Mouse (Mus musculus) natural killer cell, adult 2 months (primary cell): Measurements from ENCODE around the gene Foxp1.
A peak's percentile ranks its signal among the peaks of the same experiment; 100 is the strongest.

Experiments
- DNase-seq, 2 experiments: peaks; one replicate each; pipeline ENCODE4 v3.0.0; 2022; ENCODE audit warnings: low spot score in 2 of 2

The Foxp1 gene

GRCm38 (mm10) chr6:99485217-99485883 lies 37.2 kb downstream of the Foxp1 start:
- peak; percentile 37 to 44 for DNase-seq

- no peak for DNase-seq
Observed at GRCm38 (mm10) chr6:99484884-99485216, 37.7 kb downstream of the Foxp1 start.

DNA sequence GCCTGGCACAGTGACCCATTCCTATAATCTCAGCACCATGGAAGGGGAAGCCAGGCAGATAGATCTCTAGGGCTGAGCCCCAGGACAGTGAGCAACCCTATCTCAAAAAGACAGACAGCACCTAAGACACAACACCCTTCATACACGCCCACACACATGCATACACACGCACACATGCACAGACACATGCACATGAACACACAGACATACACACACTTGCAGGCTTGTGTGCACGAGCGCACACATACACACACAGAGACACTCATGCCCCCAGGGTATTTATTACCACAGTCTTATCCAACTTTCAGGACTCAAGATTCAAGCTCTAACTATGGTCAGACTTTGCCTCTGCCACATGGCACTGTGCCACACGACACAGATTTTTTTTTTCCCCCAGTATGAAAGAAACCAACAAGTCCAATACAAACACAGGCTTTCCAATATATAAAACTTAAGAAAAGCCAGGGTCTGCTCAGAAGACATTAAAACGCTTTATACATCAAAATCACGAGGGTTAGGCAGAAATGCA lies 38.3 kb downstream of the Foxp1 start:
- DNase-seq: no peak

- DNase-seq: no peak
Observed at GRCm38 (mm10) chr6:99483556-99483955, 39.0 kb downstream of the Foxp1 start.

GRCm38 (mm10) chr6:99481568-99481967 lies 41.0 kb downstream of the Foxp1 start:
- no peak for DNase-seq

GRCm38 (mm10) chr6:99478873-99479650 lies 43.5 kb downstream of the Foxp1 start:
- DNase-seq: no peak

- no peak for DNase-seq
Observed at GRCm38 (mm10) chr6:99475040-99475439, 47.5 kb downstream of the Foxp1 start.

DNA sequence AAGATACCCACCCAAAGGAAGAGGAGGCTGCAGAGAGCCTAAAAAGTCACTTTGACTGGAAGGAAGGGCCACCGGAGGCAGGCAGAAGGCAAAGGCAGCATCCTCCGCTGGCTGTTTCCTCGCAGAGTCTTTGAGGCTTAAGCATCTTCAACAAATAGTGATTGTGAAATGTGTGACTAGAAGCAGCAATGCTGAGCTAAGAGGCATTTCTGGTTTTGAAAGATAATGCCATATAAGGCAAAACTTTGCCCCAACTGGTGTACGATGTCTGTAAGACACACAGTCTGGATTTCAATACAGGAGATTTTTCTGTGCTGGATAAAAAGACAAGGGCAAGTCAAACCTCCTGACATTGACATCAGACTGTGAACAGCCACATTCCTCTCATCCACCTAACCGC lies 51.6 kb downstream of the Foxp1 start:
- DNase-seq: no peak

DNA sequence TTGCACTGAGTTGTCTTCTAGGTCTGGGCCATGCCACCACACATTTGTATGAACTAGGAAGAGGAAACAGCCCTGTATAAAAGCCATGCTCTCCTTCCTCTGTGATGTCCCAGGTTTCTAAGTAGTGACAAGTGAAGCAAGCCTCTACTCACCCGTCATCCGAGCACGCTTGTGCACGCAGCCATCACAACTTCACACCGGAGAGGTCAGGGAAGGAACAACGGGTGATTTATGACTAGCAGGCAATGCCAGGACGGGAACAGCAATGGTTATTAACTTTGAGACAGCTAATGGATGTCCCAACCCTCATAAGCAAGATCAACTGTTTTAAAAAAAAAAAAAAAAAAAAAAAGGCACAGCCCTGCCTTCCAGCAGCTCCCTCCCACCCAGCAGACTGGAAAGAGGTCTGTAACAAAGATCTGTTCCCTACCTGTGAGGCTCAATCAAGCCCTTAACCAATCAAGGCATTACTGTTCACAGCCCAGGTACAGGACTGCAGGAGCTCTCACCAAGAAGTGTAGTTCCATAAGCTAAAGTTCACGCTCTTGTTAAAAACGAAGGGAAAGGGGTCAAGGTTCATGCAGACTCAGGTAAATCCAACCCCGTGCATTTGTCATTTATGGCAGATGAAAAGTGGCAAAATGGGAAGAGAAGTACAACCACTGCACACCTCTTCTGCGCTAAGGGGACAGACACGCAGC lies 53.2 kb downstream of the Foxp1 start:
- no peak for DNase-seq

GRCm38 (mm10) chr6:99467831-99468230 lies 54.7 kb downstream of the Foxp1 start:
- no peak for DNase-seq

DNA sequence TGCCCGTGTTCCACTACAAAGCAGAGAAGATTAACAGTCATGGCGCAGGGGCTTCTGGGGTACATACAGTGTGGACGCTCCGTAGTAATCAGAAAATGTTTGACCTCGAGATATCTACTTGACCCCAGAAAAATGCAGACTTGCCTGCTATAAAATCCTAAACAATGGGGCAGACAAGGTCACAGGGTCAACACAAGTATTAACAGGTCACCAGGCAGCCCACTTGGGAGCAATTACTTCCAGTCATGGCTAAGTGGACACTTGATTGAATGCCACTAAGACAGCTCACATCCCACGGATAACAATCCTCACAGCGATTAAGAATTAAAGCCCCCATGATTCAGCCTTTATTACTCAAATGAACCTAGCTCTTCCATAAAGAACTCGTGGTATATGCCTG lies 55.4 kb downstream of the Foxp1 start:
- no peak for DNase-seq

DNA sequence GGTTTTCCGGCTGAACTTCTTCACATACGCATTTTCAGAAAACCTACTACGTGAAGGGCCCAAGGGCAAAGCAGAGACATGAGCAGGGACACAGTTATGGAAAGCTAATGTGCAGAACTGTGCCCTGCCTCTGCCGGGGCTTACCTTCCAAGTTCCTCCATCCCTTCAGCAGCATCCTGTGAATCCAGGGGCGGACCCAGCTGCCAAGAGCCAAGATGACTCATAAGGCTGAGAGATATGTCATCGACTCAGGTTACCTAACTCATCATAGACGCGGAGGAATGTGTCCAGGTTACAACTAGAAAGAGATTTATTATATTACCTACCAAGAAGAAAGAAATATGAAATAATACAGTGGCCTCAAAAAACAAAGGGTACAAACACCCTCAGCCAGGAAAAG lies 56.2 kb downstream of the Foxp1 start:
- DNase-seq: no peak

- no peak for DNase-seq
Observed at GRCm38 (mm10) chr6:99464449-99464848, 58.1 kb downstream of the Foxp1 start.

DNA sequence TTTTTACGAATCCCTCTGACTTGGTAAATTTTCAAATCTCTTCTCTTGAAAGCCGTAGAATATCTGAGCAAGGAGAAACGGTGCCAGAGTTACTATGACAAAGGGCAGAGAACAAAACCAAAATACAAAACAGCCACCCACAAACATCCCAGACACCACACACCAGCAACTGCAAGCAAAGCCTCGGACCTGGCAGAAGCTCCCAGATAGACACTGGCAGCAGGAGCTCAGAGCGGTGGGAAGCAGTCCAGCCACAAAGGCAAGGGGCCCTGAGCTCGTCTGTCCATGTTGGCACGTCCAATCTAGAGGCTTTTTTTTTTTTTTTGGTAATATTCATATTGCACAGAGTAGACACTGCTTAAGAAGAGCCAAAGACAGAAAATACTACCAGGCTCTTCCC lies 58.6 kb downstream of the Foxp1 start:
- no peak for DNase-seq

DNA sequence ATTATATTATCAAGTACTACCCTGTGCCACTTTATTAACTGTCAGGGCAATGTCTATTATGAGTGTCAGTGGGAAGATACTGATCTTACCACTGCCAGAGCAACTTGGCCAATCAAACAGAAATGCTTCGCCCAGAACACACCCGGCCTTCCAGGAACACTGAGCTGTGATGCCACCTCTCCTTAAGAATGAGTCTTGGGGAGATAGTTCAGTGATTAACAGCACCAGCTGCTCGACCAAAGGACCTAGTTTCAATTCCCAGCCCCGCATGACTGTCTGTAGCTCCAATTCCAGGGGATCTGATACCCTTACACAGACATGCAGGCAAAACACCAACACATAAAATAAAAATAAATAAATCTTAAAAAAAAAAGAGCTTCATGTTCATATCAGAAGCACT lies 63.7 kb downstream of the Foxp1 start:
- no peak for DNase-seq

GRCm38 (mm10) chr6:99453763-99454520 lies 68.6 kb downstream of the Foxp1 start:
- no peak for DNase-seq

GRCm38 (mm10) chr6:99452638-99453185 lies 69.8 kb downstream of the Foxp1 start:
- peak; percentile 24 to 59 for DNase-seq

DNA sequence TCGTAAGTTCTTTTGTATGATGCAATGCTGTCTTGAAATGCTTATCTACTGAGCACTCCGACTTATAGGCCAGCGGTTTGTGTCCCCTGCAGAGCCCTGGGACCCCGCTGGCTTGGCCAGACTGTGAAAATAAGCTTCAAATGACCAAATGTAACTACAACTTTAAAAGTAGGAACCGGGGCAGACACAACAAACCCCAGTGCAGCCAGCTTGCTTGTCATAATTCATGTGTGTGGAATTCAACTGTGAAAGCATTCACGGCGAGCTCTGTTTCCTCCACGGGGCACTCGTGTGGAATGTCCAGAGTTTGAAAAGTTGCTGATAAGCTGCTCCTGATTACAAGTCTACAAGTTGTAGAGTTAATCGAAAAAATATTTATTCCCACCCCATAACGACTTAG lies 71.0 kb downstream of the Foxp1 start:
- DNase-seq: no peak

DNA sequence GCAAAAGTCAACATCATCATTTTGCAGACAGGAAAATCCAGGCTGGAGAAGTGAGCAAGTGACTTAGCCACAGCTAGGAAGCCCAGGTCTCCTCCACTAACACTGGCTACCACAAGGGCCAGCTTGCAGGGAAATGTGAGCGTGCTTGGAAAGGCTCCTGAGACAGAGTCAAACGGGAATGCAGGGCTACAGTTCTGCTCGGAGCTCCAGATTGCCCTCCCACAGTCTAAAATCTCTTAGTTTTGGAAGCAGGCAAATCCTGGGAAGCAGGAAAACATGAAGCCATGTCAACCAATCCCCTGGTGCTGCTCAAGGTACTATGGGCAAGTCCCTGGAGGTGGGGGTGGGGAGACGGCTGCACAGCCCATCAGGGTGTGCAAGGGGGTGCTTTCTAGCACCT lies 75.1 kb downstream of the Foxp1 start:
- no peak for DNase-seq

DNA sequence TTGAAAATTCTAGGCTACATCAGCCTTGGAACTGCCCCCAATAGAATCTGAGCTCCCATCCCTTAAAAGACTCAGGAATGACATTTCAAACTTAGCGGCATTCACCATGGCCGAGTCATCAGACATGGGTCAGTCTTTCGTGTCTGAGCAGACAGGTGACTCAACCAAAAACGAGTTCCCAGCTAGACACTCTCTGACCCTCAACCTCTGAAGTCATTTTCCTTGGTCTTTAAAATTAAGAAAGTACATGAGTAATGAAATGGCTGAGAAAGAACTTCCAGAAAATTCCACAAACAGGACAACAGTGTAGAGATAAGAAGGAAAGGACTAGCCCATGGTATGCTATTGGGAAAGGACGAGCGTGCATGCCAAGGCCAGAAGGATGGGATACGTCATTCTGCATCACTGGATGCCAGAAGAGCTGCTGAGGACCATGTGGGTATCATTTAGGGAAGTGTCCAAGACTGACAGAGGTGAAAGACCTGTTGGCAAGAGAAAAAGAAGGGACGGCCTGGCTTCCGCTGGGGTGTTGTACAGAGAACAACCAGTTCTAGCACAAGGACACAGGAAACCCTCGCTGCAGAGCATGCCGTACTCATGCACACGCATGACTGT lies 75.6 kb downstream of the Foxp1 start:
- no peak for DNase-seq

GRCm38 (mm10) chr6:99443460-99443859 lies 79.1 kb downstream of the Foxp1 start:
- DNase-seq: no peak
